Mouse (Mus musculus) left cerebral cortex, adult 9 months (tissue): ENCODE measurements around the gene Phf10.
"Not testable (repeated sequence)": the region's sequence is repeated elsewhere in the genome, so short reads cannot be mapped to it uniquely, and the experiment has no call there.

ENCODE experiments used
- DNase-seq, 2 experiments: peaks; one replicate each; pipeline ENCODE4 v3.0.0; 2022; ENCODE audit warnings: low spot score in 2 of 2

The Phf10 gene

DNA sequence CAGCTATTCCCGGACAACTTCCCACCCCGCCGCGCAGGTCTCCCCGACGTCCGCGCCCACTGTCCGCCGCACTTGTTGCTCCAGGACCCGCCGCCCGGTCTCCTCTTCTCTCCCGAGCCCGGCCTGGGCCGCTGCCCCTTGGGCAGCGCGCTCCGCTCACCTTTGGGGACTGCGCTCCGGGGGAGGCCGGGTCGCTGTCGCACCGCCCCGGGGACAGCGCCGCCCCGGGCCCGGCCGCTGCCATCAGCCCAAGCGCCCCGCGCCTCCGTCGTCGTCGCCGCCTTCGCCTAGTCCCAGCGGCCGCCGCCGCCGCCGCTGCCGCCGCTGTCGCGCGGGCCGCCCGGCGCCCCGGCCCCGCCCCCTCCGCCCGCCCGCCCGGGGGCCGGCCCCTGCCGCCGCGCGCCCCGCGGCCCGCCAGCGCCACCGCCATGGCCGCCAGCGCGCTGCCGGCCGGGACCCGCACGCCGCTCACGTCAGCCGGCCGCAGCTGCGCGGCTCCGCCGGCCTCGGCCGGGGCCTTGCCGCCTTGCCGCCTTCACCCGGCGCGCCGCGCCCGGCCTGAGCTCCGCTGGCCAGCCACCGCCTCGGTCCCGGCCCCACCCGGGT is at the start of gene Phf10:
Gene Phf10 (minus strand): TSS at position 323 of the 606 bp plus-strand sequence.
- not testable (repeated sequence) for DNase-seq

GRCm38 (mm10) chr17:15009706-15010413 is 48.8 kb upstream of the Phf10 start, which contains the start of gene Gm3435:
Gene Gm3435 (plus strand): TSS chr17:15010176.
- not testable (repeated sequence) for DNase-seq

DNA sequence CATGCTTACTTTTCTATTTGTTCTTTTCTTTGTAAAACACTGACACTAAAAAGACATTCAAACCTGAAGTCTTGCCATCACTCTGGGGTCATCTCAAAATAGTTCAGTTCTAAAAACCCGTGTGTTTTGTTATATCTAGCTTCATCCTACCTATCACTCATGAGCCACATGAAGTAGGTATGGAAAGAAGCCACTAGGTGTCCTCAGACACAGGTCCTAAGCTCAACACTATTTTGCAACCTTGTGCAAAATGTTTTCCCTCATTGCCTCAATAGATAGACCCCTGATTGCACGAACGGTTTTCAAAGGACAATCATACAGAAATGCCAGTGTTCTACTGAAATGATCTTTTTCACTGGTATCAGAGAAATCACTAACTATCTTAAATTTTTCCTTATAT is 48.0 kb upstream of the Phf10 start:
- not testable (repeated sequence) for DNase-seq

DNA sequence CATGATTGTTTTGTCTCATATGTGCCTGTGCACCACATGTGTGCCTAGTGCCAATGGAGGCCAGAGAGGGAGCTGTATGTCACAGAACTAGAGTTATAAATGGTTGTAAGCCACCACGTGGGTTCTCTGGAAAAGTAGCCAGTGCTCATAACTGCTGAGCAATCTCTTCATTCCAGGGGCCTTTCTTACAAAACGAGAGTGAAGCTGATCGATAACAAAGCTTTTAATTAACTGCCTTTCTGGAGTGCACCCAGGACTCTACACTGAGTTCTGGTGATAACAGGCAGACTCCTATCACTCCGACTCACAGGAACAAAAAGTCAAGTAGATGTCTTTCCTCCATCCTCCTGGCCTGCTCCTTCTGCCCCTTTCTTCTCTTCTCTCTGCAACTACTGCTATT is 39.0 kb upstream of the Phf10 start:
- DNase-seq: not testable (repeated sequence)

- not testable (repeated sequence) for DNase-seq
Observed at GRCm38 (mm10) chr17:14994140-14994539, 33.1 kb upstream of the Phf10 start.

GRCm38 (mm10) chr17:14993139-14993832 is 32.2 kb upstream of the Phf10 start:
- DNase-seq: not testable (repeated sequence)

- DNase-seq: not testable (repeated sequence)
Observed at GRCm38 (mm10) chr17:14992522-14993138, 31.6 kb upstream of the Phf10 start.

DNA sequence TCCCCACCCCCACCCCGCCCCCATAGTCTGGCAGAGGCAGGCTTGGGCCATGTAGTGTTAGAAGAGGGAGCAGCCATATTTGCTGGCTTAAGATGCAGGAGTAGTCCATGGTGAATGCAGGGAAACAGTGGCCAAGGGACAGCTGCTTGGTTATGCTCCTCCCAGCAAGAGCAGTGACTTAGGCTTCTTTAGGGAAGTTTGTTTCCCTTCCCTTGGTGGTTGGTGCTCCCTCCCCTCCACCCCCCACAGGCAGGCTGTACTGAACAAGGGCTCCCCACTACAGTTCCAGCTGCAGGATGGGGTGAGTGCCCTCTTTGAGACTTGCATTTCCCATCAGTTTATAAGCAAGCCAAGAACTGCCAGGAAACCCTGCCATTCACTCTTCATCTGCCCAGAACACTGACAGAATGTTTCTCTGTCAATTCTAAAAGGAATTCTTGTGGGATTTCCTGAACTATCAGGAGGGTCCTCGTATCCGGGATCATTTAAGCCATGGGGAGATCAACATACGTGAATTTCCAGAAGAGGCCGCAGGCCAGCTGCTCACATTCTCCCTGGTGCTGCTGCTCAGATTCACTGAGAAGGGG is 29.1 kb upstream of the Phf10 start:
- DNase-seq: peak in 1 of 2 experiments; percentile 16

GRCm38 (mm10) chr17:14978362-14979038 is 17.4 kb upstream of the Phf10 start, which contains the start of the genes 9030025P20Rik and Gm3417:
Gene 9030025P20Rik (plus strand): TSS chr17:14978468.
Gene Gm3417 (minus strand): TSS chr17:14978790.
- DNase-seq: not testable (repeated sequence)

- not testable (repeated sequence) for DNase-seq
Observed at GRCm38 (mm10) chr17:14977718-14978361, 16.8 kb upstream of the Phf10 start.

GRCm38 (mm10) chr17:14968373-14968913 is 7.4 kb upstream of the Phf10 start:
- not testable (repeated sequence) for DNase-seq

GRCm38 (mm10) chr17:14961557-14962154 is 583 bp upstream of the Phf10 start:
- not testable (repeated sequence) for DNase-seq

- no peak for DNase-seq
Observed at GRCm38 (mm10) chr17:14960520-14960919, 553 bp downstream of the Phf10 start.

GRCm38 (mm10) chr17:14959979-14960378 is 1.1 kb downstream of the Phf10 start:
- DNase-seq: no peak

- DNase-seq: no peak
Observed at GRCm38 (mm10) chr17:14958686-14959327, 2.3 kb downstream of the Phf10 start.

GRCm38 (mm10) chr17:14953452-14953851 is 7.6 kb downstream of the Phf10 start:
- DNase-seq: no peak

DNA sequence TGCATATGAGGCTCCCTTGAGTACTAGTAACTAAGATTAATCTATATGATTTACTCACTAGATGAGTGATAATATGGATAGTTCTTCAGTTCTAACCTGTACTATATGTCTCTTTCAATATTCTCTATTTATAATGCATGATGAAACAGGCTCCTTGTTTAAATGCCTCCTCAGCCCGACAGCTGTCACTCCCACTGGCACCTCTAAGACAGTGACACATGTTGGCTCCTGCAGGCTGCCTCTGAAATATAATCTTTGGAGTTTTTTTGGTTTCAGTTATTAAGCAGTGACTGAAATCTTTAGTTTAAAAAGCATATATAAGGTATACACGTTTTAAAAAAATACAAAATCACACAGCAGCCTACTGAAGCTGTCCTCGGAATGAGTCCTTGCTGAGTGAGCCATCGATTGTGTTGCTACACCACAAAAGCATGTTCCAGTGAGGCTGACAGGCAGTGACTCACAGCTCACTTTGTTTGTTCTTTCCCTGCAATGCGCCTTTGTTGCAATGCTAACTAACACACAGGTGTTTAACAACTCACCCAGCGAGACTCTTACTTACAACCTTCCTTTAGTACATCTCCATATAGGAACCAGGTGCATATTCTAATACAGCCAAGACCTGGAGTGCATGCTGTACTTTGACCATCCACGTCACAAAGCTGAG is 11.8 kb downstream of the Phf10 start:
- no peak for DNase-seq

DNA sequence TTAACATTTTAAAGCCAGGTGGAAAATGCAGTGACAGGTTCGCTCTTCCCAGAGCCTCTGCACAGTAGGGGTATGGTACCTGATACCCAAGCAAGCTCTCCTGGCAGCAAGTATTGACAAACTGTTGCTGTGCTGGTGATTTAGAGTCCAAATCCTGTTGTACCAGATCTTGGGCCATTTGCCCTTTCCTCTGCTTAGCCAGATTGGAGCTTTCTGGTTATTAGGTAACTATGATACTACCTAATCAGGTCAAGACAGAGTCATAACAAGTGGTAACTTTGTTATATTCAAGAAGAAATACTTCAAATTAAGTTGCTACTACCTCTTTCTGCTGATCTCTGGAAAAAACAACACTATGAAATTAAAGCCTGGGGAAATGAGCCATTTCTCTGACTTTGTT is 16.5 kb downstream of the Phf10 start:
- no peak for DNase-seq

DNA sequence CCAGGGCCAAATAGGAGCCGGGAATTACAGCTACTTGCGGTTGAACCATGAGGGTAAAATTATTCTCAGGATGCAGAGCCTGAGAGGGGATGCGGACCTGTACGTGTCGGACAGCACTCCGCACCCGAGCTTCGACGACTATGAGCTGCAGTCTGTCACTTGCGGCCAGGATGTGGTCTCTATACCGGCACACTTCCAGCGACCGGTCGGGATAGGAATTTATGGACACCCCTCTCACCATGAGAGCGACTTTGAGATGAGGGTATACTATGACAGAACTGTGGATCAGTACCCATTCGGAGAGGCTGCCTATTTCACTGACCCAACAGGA is 17.4 kb downstream of the Phf10 start:
- no peak for DNase-seq
